Mouse (Mus musculus) adrenal gland, postnatal 0 days (tissue): Measurements from ENCODE around the gene Terf2. TPM values are rescaled to one million over a fixed set of nuclear protein-coding genes. Genes with fewer than 3 reads are reported as not detected.

Experiments used
- microRNA-seq: library from miRNA; unstranded; fragments of <30 nt; microRNA quantifications from one replicate; pipeline ENCODE4, GENCODE M21; 2016; ENCODE audit warnings: borderline replicate concordance; ENCODE audit not compliant: insufficient number of aligned reads
- polyA plus RNA-seq: library from polyadenylated mRNA; unstranded; fragments of >200 nt; fragmentation: Nextera tagmentation; extraction: Ambion mirVana; gene quantifications from 2 replicates; pipeline ENCODE4 v1.2.1, GENCODE M21; 2015

Terf2 gene
- polyA plus RNA-seq: 10.5 and 15.8 TPM in 2 replicates

GRCm38 (mm10) chr8:107096366-107097036 lies at the start of gene Terf2:
Terf2 (minus strand) TSS chr8:107096547.

GRCm38 (mm10) chr8:107065511-107066496 lies 30.5 kb downstream of the Terf2 start, which contains the start of gene Tmed6:
Tmed6 (minus strand) TSS chr8:107065644.

GRCm38 (mm10) chr8:107056076-107056972 lies 40.0 kb downstream of the Terf2 start, which contains the start of the genes Cog8 and Nip7:
Cog8 (minus strand) TSS chr8:107056689.
Nip7 (plus strand) TSS chr8:107056877.

GRCm38 (mm10) chr8:107048061-107048941 lies 48.0 kb downstream of the Terf2 start, which contains the start of gene Pdf:
Pdf (minus strand) TSS chr8:107048614.

GRCm38 (mm10) chr8:107030650-107031576 lies 65.4 kb downstream of the Terf2 start, which contains the start of gene Vps4a:
Vps4a (plus strand) TSS chr8:107031222.

Small RNA genes within 50 kb of the gene (microRNA-seq; reads per million reads assigned to microRNA genes)
- gene Mir7075: not detected

Other genes with a start within 250 kb of the Terf2 start
- 0.04 TPM in 1 of 2 replicates, not detected in the other for gene Has3, start 226.3 kb downstream of the Terf2 start, polyA plus RNA-seq
- gene Utp4, start 202.9 kb downstream of the Terf2 start, polyA plus RNA-seq: 20.6 and 33.5 TPM in 2 replicates
- 16.6 and 21.5 TPM in 2 replicates for gene Sntb2, start 160.8 kb downstream of the Terf2 start, polyA plus RNA-seq
- 54.1 and 65.3 TPM in 2 replicates for gene Vps4a, start 65.3 kb downstream of the Terf2 start, polyA plus RNA-seq
- gene Pdf, start 47.9 kb downstream of the Terf2 start, polyA plus RNA-seq: 36.7 and 47.2 TPM in 2 replicates
- gene Cog8, start 39.9 kb downstream of the Terf2 start, polyA plus RNA-seq: 26.9 and 38.4 TPM in 2 replicates
- 89.6 and 137 TPM in 2 replicates for gene Nip7, start 39.7 kb downstream of the Terf2 start, polyA plus RNA-seq
- 0.58 and 1.5 TPM in 2 replicates for gene Tmed6, start 30.9 kb downstream of the Terf2 start, polyA plus RNA-seq
- 76.9 and 162 TPM in 2 replicates for gene Cyb5b, start 54.1 kb upstream of the Terf2 start, polyA plus RNA-seq
- 11.4 and 22.6 TPM in 2 replicates for gene Nfat5, start 196.9 kb upstream of the Terf2 start, polyA plus RNA-seq